Mouse (Mus musculus) hindbrain, embryonic 12.5 days (tissue): ENCODE measurements at regions not wholly inside any gene's neighbourhood (a gene's known extent, or its start where the extent isn't known, plus 50 kb on each side); places are given as distances from the start of the nearest gene placed in this dataset.

Experiments used
- ATAC-seq: fragments of 200-750 bp; cut with Nextera tagmentation; 2 replicates; pipeline ENCODE4 v1.8.0; 2017; ENCODE audit warnings: moderate TSS enrichment; ENCODE audit not compliant: low FRiP score
- H3K27ac ChIP-seq: fragments of 300-500 bp; sonication (generic); 2 replicates; pipeline ENCODE4 v1.5.1; 2016; ENCODE audit warnings: mild to moderate bottlenecking
- H3K27me3 ChIP-seq: fragments of 300-500 bp; sonication (generic); 2 replicates; pipeline ENCODE4 v1.6.1; 2016; ENCODE audit warnings: mild to moderate bottlenecking
- H3K36me3 ChIP-seq: fragments of 300-500 bp; sonication (generic); 2 replicates; pipeline ENCODE4 v1.6.1; 2016; ENCODE audit warnings: mild to moderate bottlenecking
- H3K4me1 ChIP-seq: fragments of 300-500 bp; sonication (generic); 2 replicates; pipeline ENCODE4 v1.6.1; 2016
- H3K4me2 ChIP-seq: fragments of 300-500 bp; sonication (generic); replicated peaks from 2 replicates; pipeline ENCODE4 v1.6.1; 2016; ENCODE audit warnings: mild to moderate bottlenecking
- H3K4me3 ChIP-seq: fragments of 300-500 bp; sonication (generic); 2 replicates; pipeline ENCODE4 v1.5.1; 2016; ENCODE audit warnings: mild to moderate bottlenecking
- H3K9ac ChIP-seq: fragments of 300-500 bp; sonication (generic); 2 replicates; pipeline ENCODE4 v1.6.1; 2016; ENCODE audit warnings: mild to moderate bottlenecking, moderate library complexity
- H3K9me3 ChIP-seq: fragments of 300-500 bp; sonication (generic); replicated peaks from 2 replicates; pipeline ENCODE4 v1.6.1; 2016; ENCODE audit warnings: mild to moderate bottlenecking
- whole genome bisulfite sequencing: fragments of 180-500 bp; shearing (Covaris S2); methylation state at CpG from one replicate; pipeline ENCODE4 v1.1.7; 2016; 5-methylcytosine and 5-hydroxymethylcytosine counted together

- Histone ChIP-seq H3K27me3 (no peaks in the 10 kb centered on the region), H3K4me1 (no peaks in the 10 kb centered on the region), H3K36me3 (no peaks in the 10 kb centered on the region), H3K27ac (no peak overlapping the region), H3K4me3 (no peak overlapping the region), H3K4me2 (no peak overlapping the region), H3K9ac (no peak overlapping the region), H3K9me3 (no peaks in the 10 kb centered on the region)
- no peak for ATAC-seq
- WGBS = 83% methylated on average over 4 of the region's 4 CpGs
Observed at GRCm38 (mm10) chr8:116275014-116275413, 229.8 kb upstream of the Dynlrb2 start.

GRCm38 (mm10) chr8:116271238-116271637 lies 233.5 kb upstream of the Dynlrb2 start:
- Histone ChIP-seq H3K4me2 (no peak overlapping the region), H3K36me3 (no peaks in the 10 kb centered on the region), H3K4me3 (no peak overlapping the region), H3K9ac (no peak overlapping the region), H3K27ac (no peak overlapping the region), H3K4me1 (no peaks in the 10 kb centered on the region), H3K27me3 (no peaks in the 10 kb centered on the region), H3K9me3 (no peaks in the 10 kb centered on the region)
- no peak for ATAC-seq
- WGBS = 93% methylated on average over 6 of the region's 6 CpGs

GRCm38 (mm10) chr8:116269393-116269792 lies 235.4 kb upstream of the Dynlrb2 start:
- no peak overlapping the region for H3K27ac ChIP-seq
- H3K9ac ChIP-seq = no peak overlapping the region
- H3K9me3 ChIP-seq = no peaks in the 10 kb centered on the region
- no peaks in the 10 kb centered on the region for H3K4me1 ChIP-seq
- no peak overlapping the region for H3K4me3 ChIP-seq
- no peaks in the 10 kb centered on the region for H3K36me3 ChIP-seq
- H3K4me2 ChIP-seq = no peak overlapping the region
- no peak for ATAC-seq
- H3K27me3 ChIP-seq = no peaks in the 10 kb centered on the region

GRCm38 (mm10) chr8:116268685-116269084 lies 236.1 kb upstream of the Dynlrb2 start:
- Histone ChIP-seq H3K4me3 (no peak overlapping the region), H3K27ac (no peak overlapping the region), H3K9me3 (no peaks in the 10 kb centered on the region), H3K27me3 (no peaks in the 10 kb centered on the region), H3K36me3 (no peaks in the 10 kb centered on the region), H3K9ac (no peak overlapping the region), H3K4me1 (no peaks in the 10 kb centered on the region), H3K4me2 (no peak overlapping the region)
- WGBS = 89% methylated on average over 2 of the region's 2 CpGs
- no peak for ATAC-seq

GRCm38 (mm10) chr8:116268161-116268560 lies 236.6 kb upstream of the Dynlrb2 start:
- no peak for ATAC-seq
- Histone ChIP-seq H3K9me3 (no peaks in the 10 kb centered on the region), H3K36me3 (no peaks in the 10 kb centered on the region), H3K27me3 (no peaks in the 10 kb centered on the region), H3K4me2 (no peak overlapping the region), H3K9ac (no peak overlapping the region), H3K4me3 (no peak overlapping the region), H3K27ac (no peak overlapping the region), H3K4me1 (no peaks in the 10 kb centered on the region)
- 78% methylated on average over 9 of the region's 9 CpGs for WGBS

- no peaks in the 10 kb centered on the region for H3K36me3 ChIP-seq
- H3K27me3 ChIP-seq = no peaks in the 10 kb centered on the region
- H3K27ac ChIP-seq = no peak overlapping the region
- WGBS = 77% methylated on average over 4 of the region's 4 CpGs
- no peak for ATAC-seq
- no peak overlapping the region for H3K4me3 ChIP-seq
- H3K4me2 ChIP-seq = no peak overlapping the region
- H3K4me1 ChIP-seq = no peaks in the 10 kb centered on the region
- H3K9me3 ChIP-seq = no peaks in the 10 kb centered on the region
- H3K9ac ChIP-seq = no peak overlapping the region
Observed at GRCm38 (mm10) chr8:116267021-116267420, 237.8 kb upstream of the Dynlrb2 start.

- Histone ChIP-seq H3K9me3 (no peaks in the 10 kb centered on the region), H3K36me3 (no peaks in the 10 kb centered on the region), H3K27ac (no peak overlapping the region), H3K27me3 (no peaks in the 10 kb centered on the region), H3K9ac (no peak overlapping the region), H3K4me3 (no peak overlapping the region), H3K4me2 (no peak overlapping the region), H3K4me1 (0 out of 2 replicates have a peak, but pooled peaks cover 5% of the 10 kb centered on the region)
- WGBS = 92% methylated on average over 3 of the region's 3 CpGs
- ATAC-seq = no peak
Observed at GRCm38 (mm10) chr8:116265591-116265990, 239.2 kb upstream of the Dynlrb2 start.

GRCm38 (mm10) chr8:116264078-116264477 lies 240.7 kb upstream of the Dynlrb2 start:
- H3K9me3 ChIP-seq = no peaks in the 10 kb centered on the region
- no peak overlapping the region for H3K4me3 ChIP-seq
- H3K27ac ChIP-seq = no peak overlapping the region
- H3K4me1 ChIP-seq = 0 out of 2 replicates have a peak, but pooled peaks cover 5% of the 10 kb centered on the region
- WGBS = 90% methylated on average over 3 of the region's 3 CpGs
- H3K4me2 ChIP-seq = no peak overlapping the region
- H3K9ac ChIP-seq = no peak overlapping the region
- ATAC-seq = no peak
- no peaks in the 10 kb centered on the region for H3K36me3 ChIP-seq
- H3K27me3 ChIP-seq = no peaks in the 10 kb centered on the region

GRCm38 (mm10) chr8:116261286-116261685 lies 243.5 kb upstream of the Dynlrb2 start:
- Histone ChIP-seq H3K36me3 (no peaks in the 10 kb centered on the region), H3K4me1 (0 out of 2 replicates have a peak, but pooled peaks cover 5% of the 10 kb centered on the region), H3K9me3 (no peaks in the 10 kb centered on the region), H3K27me3 (no peaks in the 10 kb centered on the region), H3K4me2 (no peak overlapping the region), H3K4me3 (no peak overlapping the region), H3K27ac (no peak overlapping the region), H3K9ac (no peak overlapping the region)
- WGBS = 58% methylated on average over 2 of the region's 2 CpGs
- no peak for ATAC-seq

GRCm38 (mm10) chr8:116255398-116255797 lies 249.4 kb upstream of the Dynlrb2 start:
- Histone ChIP-seq H3K4me2 (no peak overlapping the region), H3K27me3 (no peaks in the 10 kb centered on the region), H3K27ac (no peak overlapping the region), H3K4me1 (no peaks in the 10 kb centered on the region), H3K4me3 (no peak overlapping the region), H3K36me3 (no peaks in the 10 kb centered on the region), H3K9me3 (no peaks in the 10 kb centered on the region), H3K9ac (no peak overlapping the region)
- ATAC-seq = no peak
- WGBS = 84% methylated on average over 5 of the region's 5 CpGs

- Histone ChIP-seq H3K4me2 (no peak overlapping the region), H3K36me3 (no peaks in the 10 kb centered on the region), H3K9me3 (no peaks in the 10 kb centered on the region), H3K27ac (no peak overlapping the region), H3K4me3 (no peak overlapping the region), H3K4me1 (no peaks in the 10 kb centered on the region), H3K9ac (no peak overlapping the region), H3K27me3 (no peaks in the 10 kb centered on the region)
- no peak for ATAC-seq
- WGBS = 61% methylated on average over 7 of the region's 7 CpGs
Observed at GRCm38 (mm10) chr8:116252455-116253216, 252.1 kb upstream of the Dynlrb2 start.

GRCm38 (mm10) chr8:116248398-116248797 lies 256.4 kb upstream of the Dynlrb2 start:
- WGBS = 68% methylated on average over 1 of the region's 1 CpGs
- H3K4me1 ChIP-seq = peaks cover 6% of the 10 kb centered on the region; the same call in 1 of the 2 replicates

GRCm38 (mm10) chr8:116243493-116243892 lies 261.3 kb upstream of the Dynlrb2 start:
- Histone ChIP-seq H3K27me3 (no peaks in the 10 kb centered on the region; the same call in 1 of the 2 replicates), H3K4me3 (no peak overlapping the region), H3K36me3 (no peaks in the 10 kb centered on the region), H3K4me1 (peaks cover 11% of the 10 kb centered on the region), H3K27ac (peak overlapping the region; percentile 41; the same call in 1 of the 2 replicates), H3K9me3 (no peaks in the 10 kb centered on the region), H3K4me2 (no peak overlapping the region), H3K9ac (no peak overlapping the region)
- WGBS = 52% methylated on average over 8 of the region's 8 CpGs
- ATAC-seq = peak; percentile 78; the same call in 1 of the 2 replicates

More at GRCm38 (mm10) chr8:116248398-116248797, 256.4 kb upstream of the Dynlrb2 start:
- Histone ChIP-seq H3K4me2 (no peak overlapping the region), H3K9ac (no peak overlapping the region), H3K36me3 (no peaks in the 10 kb centered on the region), H3K9me3 (no peaks in the 10 kb centered on the region), H3K27me3 (no peaks in the 10 kb centered on the region), H3K27ac (no peak overlapping the region), H3K4me3 (no peak overlapping the region)
- ATAC-seq = no peak
